24 mouse cellular contexts compared by ENCODE assay signal in the genomic region with DNA sequence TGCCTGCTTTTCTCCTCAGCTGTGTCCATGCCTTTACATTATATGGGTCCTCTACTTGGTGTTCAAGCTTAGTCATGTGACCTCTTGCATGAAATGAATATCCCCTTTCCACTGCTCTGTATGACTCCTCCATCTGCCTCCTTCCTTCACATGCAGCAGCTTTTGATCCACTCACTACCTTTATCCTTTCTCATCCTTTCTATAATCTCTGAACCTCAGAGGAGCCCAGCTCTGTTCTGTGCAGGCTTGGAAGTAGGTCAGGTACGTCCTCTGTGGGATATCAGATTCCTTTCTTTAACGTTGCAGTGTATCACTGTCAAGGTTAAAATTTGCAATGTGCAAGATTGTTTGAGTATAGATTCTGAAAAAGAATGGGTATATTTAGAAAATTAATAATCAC.
"Had no signal": no experiment of that assay in that cellular context is flagged by ENCODE, and none has a peak within 500 bp of the region (broad histone marks: within the 10 kb centered on the region; RNA-seq: fewer than 3 reads in every experiment).

No protein-coding gene starts in this region.

- H3K27me3 ChIP-seq: heart, embryonic 13.5 days; heart, embryonic 15.5 days; kidney, embryonic 15.5 days; limb, embryonic 13.5 days; limb, embryonic 15.5 days had no signal

- DNase-seq: gastrocnemius, postnatal 14 days; gastrocnemius, postnatal 36 days; heart, adult 11 months; heart, adult 2 months; heart, postnatal 14 days; heart, postnatal 36 days; kidney, adult 11 months; kidney, adult 2 months; kidney, adult 9 months; kidney, postnatal 14 days; kidney, postnatal 36 days; layer of hippocampus, adult 9-11 months; layer of hippocampus, postnatal 36 days; left cerebral cortex, postnatal 4 days had no signal

- H3K4me3 ChIP-seq: heart, adult 2 months; heart, embryonic 13.5 days; heart, embryonic 15.5 days; kidney, embryonic 15.5 days; limb, embryonic 13.5 days; limb, embryonic 15.5 days had no signal

- ATAC-seq: hindbrain, postnatal 0 days; intestine, embryonic 16.5 days had no signal

- H3K27ac ChIP-seq: heart, adult 2 months; heart, embryonic 13.5 days; heart, embryonic 15.5 days; hindbrain, embryonic 14.5 days; hindbrain, postnatal 0 days; kidney, embryonic 15.5 days; kidney, postnatal 0 days; limb, embryonic 13.5 days; limb, embryonic 15.5 days had no signal

- H3K36me3 ChIP-seq: heart, embryonic 13.5 days; heart, embryonic 15.5 days; kidney, embryonic 15.5 days; limb, embryonic 13.5 days; limb, embryonic 15.5 days had no signal

- H3K9ac ChIP-seq: heart, embryonic 13.5 days; heart, embryonic 15.5 days; hindbrain, embryonic 14.5 days; kidney, embryonic 15.5 days; limb, embryonic 13.5 days; limb, embryonic 15.5 days had no signal

- H3K4me1 ChIP-seq: heart, embryonic 13.5 days; heart, embryonic 15.5 days; kidney, embryonic 15.5 days; limb, embryonic 13.5 days; limb, embryonic 15.5 days had no signal

- H3K9me3 ChIP-seq: heart, embryonic 13.5 days; heart, embryonic 15.5 days; kidney, embryonic 15.5 days; limb, embryonic 13.5 days; limb, embryonic 15.5 days had no signal

- H3K4me2 ChIP-seq: heart, embryonic 11.5 days; heart, embryonic 13.5 days; heart, embryonic 15.5 days; hindbrain, embryonic 14.5 days; kidney, embryonic 15.5 days; limb, embryonic 13.5 days; limb, embryonic 15.5 days had no signal
